Mouse (Mus musculus) C2C12 (cell line): Measurements from ENCODE around the gene Epb41l1.

Experiments
- CEBPB ChIP-seq: IDR thresholded peaks from one replicate; pipeline ENCODE4 v1.6.1; 2011; ENCODE audit warnings: low read depth, mild to moderate bottlenecking, control low read depth, moderate library complexity
- CTCF ChIP-seq: IDR thresholded peaks from one replicate; pipeline ENCODE4 v1.5.1; 2011; ENCODE audit not compliant: control insufficient read depth, insufficient read depth, insufficient read length
- MAX ChIP-seq: IDR thresholded peaks from one replicate; pipeline ENCODE4 v1.6.1; 2011; ENCODE audit warnings: mild to moderate bottlenecking, control low read depth
- MYOD1 ChIP-seq: IDR thresholded peaks from one replicate; pipeline ENCODE4 v1.6.1; 2011; ENCODE audit warnings: low read depth; ENCODE audit not compliant: control insufficient read depth, insufficient read length
- MYOG ChIP-seq: IDR thresholded peaks from one replicate; pipeline ENCODE4 v1.6.1; 2011; ENCODE audit not compliant: control insufficient read depth, insufficient read length; ENCODE audit errors: extremely low read depth
- USF1 ChIP-seq: IDR thresholded peaks from one replicate; pipeline ENCODE4 v1.6.1; 2011; ENCODE audit warnings: low read depth, mild to moderate bottlenecking, control low read depth, moderate library complexity

DNA sequence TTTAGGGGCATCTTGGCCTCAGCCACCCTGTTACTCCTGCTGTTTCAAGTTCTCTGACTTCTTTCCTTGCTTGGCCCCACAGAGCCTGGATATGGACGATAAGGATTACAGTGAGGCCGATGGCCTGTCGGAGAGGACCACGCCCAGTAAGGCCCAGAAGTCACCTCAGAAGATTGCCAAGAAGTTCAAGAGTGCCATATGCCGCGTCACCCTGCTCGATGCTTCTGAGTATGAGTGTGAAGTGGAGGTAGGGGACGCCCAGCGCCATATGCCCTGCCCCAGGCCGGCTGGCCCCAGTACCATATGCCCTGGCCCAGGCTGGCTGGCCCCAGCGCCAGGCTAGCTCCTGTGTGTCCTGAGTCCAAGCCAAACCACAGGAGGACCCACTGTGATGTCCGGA, 74.2 kb downstream of the Epb41l1 start:
- TF ChIP-seq MYOD1, result no peak
- TF ChIP-seq MAX, result no peak
- TF ChIP-seq CTCF, result no peak
- no peak for TF ChIP-seq USF1
- no peak for TF ChIP-seq CEBPB
- no peak for TF ChIP-seq MYOG
